12 mouse cellular contexts compared by ENCODE assay signal in the genomic region with DNA sequence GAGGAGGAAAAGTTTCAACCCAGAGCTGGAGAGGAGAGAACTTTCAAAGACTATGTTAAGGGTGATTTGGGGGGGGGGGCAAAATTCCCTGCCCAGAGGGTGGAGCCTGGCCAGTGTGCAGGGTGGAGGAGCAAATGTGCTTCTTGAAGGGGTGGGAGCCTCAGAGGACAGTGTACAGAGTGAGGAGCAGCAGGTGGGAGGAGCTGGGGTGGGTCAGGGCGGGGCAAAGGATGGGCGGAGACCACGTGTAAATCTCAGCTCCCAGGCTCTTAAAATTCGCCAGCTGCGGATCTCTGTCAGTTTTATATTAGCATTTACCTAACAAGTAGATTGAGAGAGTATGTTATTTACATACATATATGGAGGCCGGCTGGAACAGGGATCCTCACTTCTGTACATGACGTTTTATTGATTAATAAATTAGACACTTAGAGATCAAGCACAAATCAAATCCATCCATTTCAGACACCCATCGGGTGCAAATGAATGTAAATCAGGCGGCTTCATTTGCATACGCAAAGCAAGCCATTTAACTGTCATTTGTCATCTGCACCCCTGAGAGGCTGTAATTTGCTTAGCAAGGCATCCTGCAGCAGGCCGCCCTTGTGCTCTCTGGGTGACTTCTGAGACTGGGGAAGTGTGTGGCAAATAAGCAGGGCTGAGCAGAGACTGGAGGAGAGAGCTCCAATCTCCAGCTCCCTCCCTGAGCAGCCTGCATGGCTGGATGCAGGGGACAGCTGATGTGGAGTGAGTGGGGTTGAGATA.
DNase-seq lines count a peak whose midpoint lies in the region; ATAC-seq and TF ChIP-seq lines count a peak whose summit lies in the region.
"Had no signal": no experiment of that assay in that cellular context is flagged by ENCODE, and none has a peak within 500 bp of the region (broad histone marks: within the 10 kb centered on the region; RNA-seq: fewer than 3 reads in every experiment).

No protein-coding gene starts in this region.

- no peak overlapping the region for H3K4me3 ChIP-seq in midbrain, embryonic 11.5 days (ENCODE audit: low read depth, low read length)
- H3K4me3 ChIP-seq in midbrain, postnatal 0 days (ENCODE audit: low read depth, low read length) = no peak overlapping the region
- no peak overlapping the region for H3K4me3 ChIP-seq in hindbrain, embryonic 16.5 days (ENCODE audit: low read length)
- H3K4me3 ChIP-seq in olfactory bulb, adult 2 months (ENCODE audit: insufficient read depth, low read depth, low read length) = no peak overlapping the region

- H3K27ac ChIP-seq in midbrain, embryonic 11.5 days (ENCODE audit: low read depth, low read length) = no peak overlapping the region
- no peak overlapping the region for H3K27ac ChIP-seq in midbrain, postnatal 0 days (ENCODE audit: low read depth, low read length)
- no peak overlapping the region for H3K27ac ChIP-seq in hindbrain, embryonic 16.5 days (ENCODE audit: low read depth, low read length)
- H3K27ac ChIP-seq in olfactory bulb, adult 2 months (ENCODE audit: insufficient read depth, low read depth, low read length) = peak overlapping the region; percentile 9; the same call in 1 of the 2 replicates
- H3K27ac ChIP-seq: macrophage had no signal

- H3K27me3 ChIP-seq in midbrain, embryonic 11.5 days (ENCODE audit: control insufficient read depth, insufficient read depth, low read length) = no peaks in the 10 kb centered on the region
- H3K27me3 ChIP-seq in midbrain, postnatal 0 days (ENCODE audit: insufficient read depth, low read length) = no peaks in the 10 kb centered on the region
- H3K27me3 ChIP-seq in hindbrain, embryonic 16.5 days (replicated peaks; ENCODE audit: control insufficient read depth, insufficient read depth, low read length) = no peaks in the 10 kb centered on the region

- H3K9ac ChIP-seq in midbrain, embryonic 11.5 days (ENCODE audit: low read length) = no peak overlapping the region
- no peak overlapping the region for H3K9ac ChIP-seq in midbrain, postnatal 0 days (replicated peaks; ENCODE audit: low read length, poor library complexity, severe bottlenecking)
- H3K9ac ChIP-seq in hindbrain, embryonic 16.5 days (ENCODE audit: low read depth, low read length) = no peak overlapping the region

- 0 out of 2 replicates have a peak, but pooled peaks have one; percentile 29 for ATAC-seq in frontal cortex, adult (ENCODE audit: low TSS enrichment)
- ATAC-seq in midbrain, embryonic 11.5 days (ENCODE audit: low FRiP score) = peak; percentile 73; the same call in 1 of the 2 replicates
- no peak for ATAC-seq in midbrain, postnatal 0 days (ENCODE audit: low FRiP score)
- 0 out of 2 replicates have a peak, but pooled peaks have one; percentile 32 for ATAC-seq in hindbrain, embryonic 16.5 days

- no peak overlapping the region for H3K4me2 ChIP-seq in midbrain, embryonic 11.5 days
- no peak overlapping the region for H3K4me2 ChIP-seq in midbrain, postnatal 0 days (ENCODE audit: low read depth, low read length, poor library complexity, severe bottlenecking)
- 0 out of 2 replicates have a peak overlapping the region, but pooled peaks have one; percentile 1 for H3K4me2 ChIP-seq in hindbrain, embryonic 16.5 days (ENCODE audit: low read length)

- H3K36me3 ChIP-seq in midbrain, embryonic 11.5 days (ENCODE audit: control insufficient read depth, insufficient read depth, low read length) = no peaks in the 10 kb centered on the region
- no peaks in the 10 kb centered on the region for H3K36me3 ChIP-seq in midbrain, postnatal 0 days (ENCODE audit: insufficient read depth, low read length)
- no peaks in the 10 kb centered on the region for H3K36me3 ChIP-seq in hindbrain, embryonic 16.5 days (ENCODE audit: control insufficient read depth, insufficient read depth, low read length)

- WGBS in midbrain, embryonic 11.5 days = 7% methylated on average over 11 of the region's 11 CpGs
- WGBS in midbrain, postnatal 0 days = 8% methylated on average over 11 of the region's 11 CpGs
- WGBS in hindbrain, embryonic 16.5 days = 2% methylated on average over 11 of the region's 11 CpGs
- WGBS in olfactory bulb, adult 2 months = 14% methylated on average over 11 of the region's 11 CpGs

- H3K4me1 ChIP-seq in midbrain, embryonic 11.5 days (ENCODE audit: control insufficient read depth, insufficient read depth, low read length) = peaks cover 6% of the 10 kb centered on the region; the same call in 1 of the 2 replicates
- H3K4me1 ChIP-seq in midbrain, postnatal 0 days (ENCODE audit: insufficient read depth, low read length) = no peaks in the 10 kb centered on the region; the same call in 1 of the 2 replicates
- H3K4me1 ChIP-seq in hindbrain, embryonic 16.5 days (ENCODE audit: control insufficient read depth, insufficient read depth, low read depth, low read length) = peaks cover 7% of the 10 kb centered on the region
- peaks cover 13% of the 10 kb centered on the region for H3K4me1 ChIP-seq in olfactory bulb, adult 2 months (ENCODE audit: control insufficient read depth, insufficient read depth, low read length)

- H3K9me3 ChIP-seq in midbrain, embryonic 11.5 days (ENCODE audit: control insufficient read depth, low read length) = no peaks in the 10 kb centered on the region
- H3K9me3 ChIP-seq in midbrain, postnatal 0 days (ENCODE audit: low read length) = no peaks in the 10 kb centered on the region
- H3K9me3 ChIP-seq in hindbrain, embryonic 16.5 days (ENCODE audit: control insufficient read depth, low read length) = no peaks in the 10 kb centered on the region

- TF ChIP-seq POLR2A in olfactory bulb, adult 2 months (IDR thresholded peaks at IDR 0.05; ENCODE audit: insufficient read depth, low read depth, low read length) = no peak

- DNase-seq in frontal cortex, postnatal 25 days (ENCODE audit: low spot score in 2 of 2) = no peak
- DNase-seq in midbrain, embryonic 11.5 days (ENCODE audit: low spot score, missing footprints) = peak; percentile 59
- no peak for DNase-seq in midbrain, postnatal 0 days (ENCODE audit: low spot score)
- no peak for DNase-seq in cerebellum, postnatal 14 days
- DNase-seq in urinary bladder, postnatal 10 days (ENCODE audit: low spot score) = no peak
- DNase-seq: adrenal gland, adult 2 months; cerebellum, adult 18-20 months; gastrocnemius, postnatal 36 days had no signal

- no peak for TF ChIP-seq CTCF in midbrain, postnatal 0 days (IDR thresholded peaks at IDR 0.05)
- TF ChIP-seq CTCF in olfactory bulb, adult 2 months (IDR thresholded peaks at IDR 0.05; ENCODE audit: insufficient read depth, low read depth, low read length) = no peak
